Mouse (Mus musculus) heart, adult 9 months (tissue): ENCODE results near the gene Pcgf2.

ENCODE experiments used
- DNase-seq, 2 experiments: peaks; one replicate each; pipeline ENCODE4 v3.0.0; 2022; ENCODE audit warnings: low spot score in 2 of 2

The Pcgf2 gene

GRCm38 (mm10) chr11:97695712-97696401 is 4.4 kb downstream of the Pcgf2 start:
- no peak for DNase-seq

DNA sequence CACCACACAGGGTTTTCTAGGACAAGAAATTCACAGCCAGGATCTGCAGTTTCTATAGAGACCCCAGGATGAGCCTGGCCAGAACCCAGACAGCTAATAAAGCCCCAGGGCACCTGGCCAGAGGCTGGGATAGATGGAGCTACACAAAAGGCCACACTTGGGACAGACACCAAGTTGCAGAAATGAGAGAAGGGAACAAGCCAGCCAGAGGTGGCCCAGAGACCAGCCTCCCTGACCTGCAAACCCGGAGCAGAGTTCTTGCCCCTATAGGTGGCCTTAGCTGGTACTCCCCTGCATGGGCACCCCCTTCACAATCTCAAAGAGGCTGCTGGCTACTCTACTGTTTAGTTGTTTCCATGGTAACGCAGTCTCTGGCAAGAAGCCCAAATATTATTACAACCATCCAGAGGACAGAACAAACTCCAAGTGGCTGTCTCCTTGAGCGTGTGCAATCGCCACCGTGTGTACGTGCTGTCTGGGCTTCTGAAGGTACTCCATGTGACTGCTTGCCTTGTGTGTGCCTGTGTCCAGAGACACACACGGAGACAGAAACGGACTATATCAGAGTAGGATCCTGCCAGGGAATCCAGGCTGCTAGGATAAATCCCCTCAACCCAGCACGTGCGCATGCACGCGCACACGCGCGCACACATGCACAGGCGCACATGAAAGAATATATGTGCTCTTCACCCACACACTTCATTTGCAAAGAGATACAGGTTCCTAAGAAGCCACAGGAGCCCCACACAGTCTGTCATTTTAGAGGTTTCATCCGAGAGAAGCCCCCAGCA is 5.2 kb downstream of the Pcgf2 start:
- DNase-seq = peak in 1 of 2 experiments; percentile 38

- no peak for DNase-seq
Observed at GRCm38 (mm10) chr11:97694435-97694834, 5.9 kb downstream of the Pcgf2 start.

- DNase-seq = peak in 1 of 2 experiments; percentile 47
Observed at GRCm38 (mm10) chr11:97689861-97690260, 10.4 kb downstream of the Pcgf2 start.

DNA sequence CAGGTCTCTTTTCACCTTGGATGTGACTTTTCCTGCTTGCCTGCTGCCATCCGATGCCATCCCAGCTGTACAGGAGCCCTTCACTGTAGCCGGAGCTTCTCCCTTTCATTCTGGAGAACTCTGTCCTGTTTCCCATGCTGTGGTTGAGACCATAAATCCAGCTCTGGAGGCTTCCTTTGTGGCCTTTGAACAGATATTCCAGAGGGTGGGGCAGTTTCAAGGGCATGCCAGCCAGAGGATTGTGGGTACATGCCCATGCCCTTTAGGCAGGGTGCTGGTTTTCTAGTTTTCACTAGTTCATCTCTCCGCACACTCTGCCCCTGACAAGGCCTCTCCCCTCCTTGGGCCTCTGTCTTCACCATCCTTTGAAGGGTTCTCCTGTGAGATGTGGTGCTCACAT is 13.2 kb downstream of the Pcgf2 start:
- no peak for DNase-seq

GRCm38 (mm10) chr11:97686322-97686908 is 13.9 kb downstream of the Pcgf2 start:
- no peak for DNase-seq

DNA sequence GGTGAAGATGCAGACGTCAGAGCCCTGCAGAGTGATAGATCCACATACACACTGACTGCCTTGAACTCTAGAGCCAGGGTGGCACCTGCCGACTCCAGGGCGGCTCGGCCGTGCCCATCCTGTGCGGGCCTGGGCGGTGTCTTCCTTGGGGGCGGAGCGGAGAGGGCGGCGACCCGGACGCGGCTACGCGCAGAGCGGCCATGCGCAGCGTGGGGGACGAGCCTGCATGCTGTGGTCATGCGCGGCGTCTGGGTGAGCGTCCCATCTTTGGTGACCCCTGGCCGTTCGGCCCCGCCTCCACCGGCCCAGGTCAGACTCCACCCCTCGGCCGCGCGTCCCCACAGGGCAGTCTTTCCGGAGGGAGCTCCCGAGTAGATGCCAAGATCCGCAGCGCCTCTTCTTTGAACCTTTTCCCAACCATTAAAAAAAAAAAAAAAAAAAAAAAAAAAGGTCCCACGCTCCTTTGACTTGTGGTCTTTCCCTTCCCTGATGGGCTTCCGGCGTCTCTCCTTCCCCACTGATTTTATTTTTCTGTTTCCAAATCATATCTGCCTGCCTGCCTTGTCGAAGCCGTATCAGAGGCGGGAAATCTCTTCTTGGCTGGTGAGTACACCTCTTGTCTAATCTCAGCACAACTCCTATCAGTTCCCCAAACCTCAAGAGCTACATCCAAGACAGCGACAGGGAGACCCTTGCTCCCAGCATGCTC is 14.5 kb downstream of the Pcgf2 start, which contains the start of gene Cisd3:
Gene Cisd3, plus strand, starts transcription at position 214 of the 709 bp plus-strand sequence.
- peak; percentile 96 to 97 for DNase-seq

DNA sequence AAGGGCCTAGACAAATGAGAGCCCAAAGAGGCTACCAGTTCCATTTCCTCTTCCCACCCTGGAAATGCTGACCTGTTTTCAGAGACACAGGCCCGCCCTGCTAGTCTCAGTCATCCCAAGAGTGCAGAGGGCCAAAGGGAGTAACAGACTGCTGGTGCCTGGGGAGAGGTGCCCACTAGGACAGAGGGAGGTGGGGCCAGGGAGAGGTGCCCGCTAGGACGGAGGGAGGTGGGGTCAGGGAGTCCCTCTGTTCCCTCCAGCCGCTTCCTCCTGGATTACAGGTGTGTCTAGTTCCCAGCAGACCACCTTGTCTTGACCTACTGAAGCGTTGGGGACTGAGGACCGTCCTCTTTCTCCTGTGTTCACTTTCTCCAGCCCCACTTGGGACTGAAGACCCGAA is 15.5 kb downstream of the Pcgf2 start:
- peak; percentile 36 to 49 for DNase-seq

DNA sequence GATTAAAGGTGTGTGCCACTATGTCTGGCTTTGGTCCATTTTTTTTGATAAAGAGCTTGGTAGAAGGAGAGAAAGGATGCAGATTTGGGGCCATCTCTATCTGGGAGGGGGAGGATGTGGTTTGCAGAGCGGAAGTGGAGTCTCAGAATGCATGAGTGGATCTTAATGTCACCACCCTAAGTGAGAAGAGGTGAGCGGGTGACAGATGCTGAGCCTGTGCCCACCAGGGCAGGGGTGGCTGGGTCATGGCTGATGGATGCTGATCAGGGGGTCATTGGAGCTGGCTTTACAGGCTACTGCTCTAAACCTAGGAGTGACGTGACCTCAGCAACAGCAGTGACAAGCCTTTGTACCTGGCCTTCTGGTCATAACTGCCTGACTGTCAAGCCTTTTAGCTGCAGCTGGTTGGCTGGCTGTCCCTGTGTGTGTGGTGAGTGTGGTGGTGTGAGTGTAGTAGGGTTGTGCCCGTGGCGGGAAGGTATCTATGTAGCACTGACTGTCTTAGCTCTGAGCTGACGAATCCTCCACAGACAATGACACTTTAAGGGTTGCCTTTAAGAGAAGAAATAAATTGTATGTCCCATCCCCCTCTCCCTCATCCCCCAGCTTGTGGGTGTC is 16.1 kb downstream of the Pcgf2 start:
- peak in 1 of 2 experiments; percentile 36 for DNase-seq

GRCm38 (mm10) chr11:97682504-97683055 is 17.7 kb downstream of the Pcgf2 start:
- no peak for DNase-seq

GRCm38 (mm10) chr11:97680430-97680829 is 19.9 kb downstream of the Pcgf2 start:
- DNase-seq = no peak

DNA sequence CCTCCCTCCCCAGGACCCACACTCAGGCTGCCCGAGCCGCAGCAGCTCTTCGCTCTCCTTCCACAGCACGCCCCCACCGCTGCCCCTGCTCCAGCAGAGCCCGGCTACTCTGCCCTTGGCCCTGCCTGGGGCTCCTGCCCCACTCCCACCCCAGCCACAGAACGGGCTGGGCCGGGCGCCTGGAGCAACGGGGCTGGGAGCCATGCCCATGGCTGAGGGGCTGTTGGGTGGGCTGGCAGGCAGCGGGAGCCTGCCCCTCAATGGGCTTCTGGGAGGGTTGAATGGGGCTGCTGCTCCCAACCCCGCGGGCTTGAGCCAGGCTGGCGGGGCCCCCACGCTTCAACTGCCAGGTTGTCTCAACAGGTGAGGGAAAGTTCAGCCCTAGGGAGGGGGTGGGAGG is 22.0 kb downstream of the Pcgf2 start:
- no peak for DNase-seq

DNA sequence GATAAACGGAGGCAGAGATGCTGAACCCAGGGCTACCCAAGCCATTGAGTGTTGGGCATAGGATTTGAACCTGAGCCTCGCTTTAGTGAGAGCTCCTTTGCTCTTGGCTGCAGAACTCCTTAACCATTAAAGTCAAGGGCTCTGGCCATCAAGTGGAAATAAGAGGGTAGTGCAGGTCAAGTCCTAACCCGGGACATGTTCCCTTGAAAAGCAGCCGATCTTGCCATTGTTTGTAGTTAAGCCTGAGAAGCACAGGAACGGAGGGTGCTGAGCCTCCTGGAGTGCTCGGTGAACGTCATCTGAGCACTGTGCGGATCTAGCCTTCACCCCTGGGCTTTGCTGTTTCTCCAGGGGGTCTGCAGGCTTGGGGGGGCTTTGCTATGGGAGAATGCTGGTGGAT is 22.5 kb downstream of the Pcgf2 start:
- DNase-seq = no peak

DNA sequence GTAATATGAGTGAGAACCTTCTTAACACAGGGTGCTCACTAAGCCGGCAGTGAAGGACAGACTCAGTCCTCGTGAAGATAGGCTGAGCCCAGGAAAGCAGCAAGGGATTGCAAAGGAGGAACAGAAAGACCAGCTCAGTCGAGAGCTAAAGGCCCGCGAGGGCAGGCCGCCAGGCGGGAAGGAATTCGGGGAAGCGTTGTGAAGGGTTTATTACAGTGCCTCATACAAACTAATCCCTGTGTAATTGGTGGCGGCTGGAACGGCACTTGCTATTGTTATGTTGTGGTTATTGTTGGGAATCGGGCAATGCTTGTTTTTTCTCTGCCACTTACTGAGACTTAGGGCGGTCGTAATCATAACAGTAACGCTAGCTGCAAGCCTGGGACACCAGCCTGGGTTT is 22.9 kb downstream of the Pcgf2 start:
- DNase-seq = no peak

DNA sequence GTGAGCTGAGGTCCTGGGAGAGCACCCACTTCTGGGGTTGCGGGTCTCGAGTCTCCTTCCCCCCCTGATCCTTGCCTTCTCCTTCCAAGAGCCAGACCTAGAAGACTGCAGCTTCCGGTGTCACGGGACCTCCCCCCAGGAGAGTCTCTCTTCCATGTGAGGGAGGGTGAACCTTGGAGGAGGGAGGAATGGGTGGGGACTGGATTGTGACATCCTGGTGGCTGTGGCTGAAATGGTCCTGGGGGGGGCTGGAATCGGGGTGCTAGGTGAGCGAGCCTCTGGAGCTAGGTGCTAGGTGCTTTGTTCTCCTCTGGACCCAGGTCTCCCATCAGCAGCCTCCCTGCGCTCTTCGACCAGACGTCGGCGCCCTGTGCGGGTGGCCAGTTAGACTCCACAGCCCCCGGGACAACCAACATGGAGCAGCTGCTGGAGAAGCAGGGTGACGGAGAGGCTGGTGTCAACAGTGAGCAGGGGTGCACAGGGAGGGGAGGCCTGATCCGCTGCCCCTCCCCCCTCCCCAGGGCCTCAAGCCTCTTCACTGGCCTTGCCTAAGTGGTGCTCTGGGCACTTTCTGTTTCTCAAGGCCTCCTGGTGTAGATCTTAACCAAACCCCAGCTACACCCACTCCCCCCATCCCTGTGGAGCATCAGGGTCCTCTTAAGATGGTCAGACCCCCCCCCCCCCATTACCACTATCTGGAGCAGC is 24.1 kb downstream of the Pcgf2 start:
- DNase-seq = no peak

DNA sequence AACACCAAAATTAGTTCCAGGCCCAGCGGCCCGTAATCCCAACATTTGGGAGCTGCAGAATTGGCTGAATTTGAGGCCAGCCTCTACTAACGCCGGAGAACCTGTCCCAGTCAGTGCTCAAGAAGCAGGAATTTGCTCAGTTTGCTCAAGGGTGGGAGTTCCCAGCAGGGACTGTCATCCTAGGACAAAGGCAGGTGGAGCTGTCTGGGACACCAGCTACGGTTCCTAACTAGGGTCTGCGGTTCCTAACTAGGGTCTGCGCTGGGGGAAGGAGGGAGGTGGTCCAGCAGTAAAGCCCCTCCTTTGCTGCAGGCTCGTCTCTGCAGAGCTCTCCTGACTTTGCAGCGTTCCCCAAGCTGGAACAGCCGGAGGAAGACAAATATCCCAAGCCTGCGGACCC is 27.1 kb downstream of the Pcgf2 start:
- no peak for DNase-seq

DNA sequence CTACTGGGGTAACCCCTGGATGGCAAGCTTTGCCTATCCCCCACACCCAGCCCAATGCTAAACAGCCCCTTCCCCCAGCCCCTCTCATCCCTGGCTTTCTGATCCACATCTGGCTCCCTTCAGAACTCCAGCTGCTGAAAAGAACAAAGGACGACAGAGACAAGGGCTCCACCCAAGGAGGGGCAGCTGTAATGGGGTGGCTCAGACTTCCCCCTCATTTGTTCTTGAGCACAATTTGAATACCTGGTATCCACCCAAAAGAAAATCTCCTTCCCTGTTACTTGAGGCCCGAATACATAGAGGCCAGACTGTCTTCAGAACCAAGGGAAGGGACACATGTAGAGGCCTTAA is 29.1 kb downstream of the Pcgf2 start:
- no peak for DNase-seq

- no peak for DNase-seq
Observed at GRCm38 (mm10) chr11:97670234-97671176, 29.8 kb downstream of the Pcgf2 start.

- peak; percentile 58 to 76 for DNase-seq
Observed at GRCm38 (mm10) chr11:97669829-97670228, 30.5 kb downstream of the Pcgf2 start.

DNA sequence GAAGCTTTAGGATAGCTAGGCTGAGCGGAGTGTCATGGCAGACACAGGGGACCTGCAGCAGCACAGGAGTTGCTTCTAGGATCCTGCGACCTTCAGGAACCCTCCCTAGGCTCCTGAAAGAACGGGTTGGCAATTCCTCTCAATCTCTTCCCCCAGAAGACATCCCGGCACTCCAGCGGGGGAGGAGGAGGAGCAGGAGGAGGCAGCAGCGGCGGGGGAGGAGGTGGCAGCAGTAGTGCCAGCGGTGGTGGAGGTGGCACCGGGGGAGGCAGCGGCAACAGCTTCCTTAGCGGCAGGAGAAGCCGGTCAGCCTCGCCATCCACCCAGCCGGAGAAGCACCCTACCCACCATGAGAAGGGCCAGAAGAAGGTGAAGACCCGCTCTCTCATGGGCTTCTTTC is 31.0 kb downstream of the Pcgf2 start:
- no peak for DNase-seq
